Mouse (Mus musculus): Measurements from ENCODE around the gene Lrrfip2. TPM values are rescaled to one million over a fixed set of nuclear protein-coding genes. Genes with fewer than 3 reads are reported as not detected.

The Lrrfip2 gene
- total RNA-seq (2021) = 10 to 100 TPM; 35.5 to 38.7 TPM
- long read RNA-seq, partial matches to known transcripts = 2 of 29 reads
- long read RNA-seq, other reads (novel, unspliced or antisense) = 23 of 29 reads

DNA sequence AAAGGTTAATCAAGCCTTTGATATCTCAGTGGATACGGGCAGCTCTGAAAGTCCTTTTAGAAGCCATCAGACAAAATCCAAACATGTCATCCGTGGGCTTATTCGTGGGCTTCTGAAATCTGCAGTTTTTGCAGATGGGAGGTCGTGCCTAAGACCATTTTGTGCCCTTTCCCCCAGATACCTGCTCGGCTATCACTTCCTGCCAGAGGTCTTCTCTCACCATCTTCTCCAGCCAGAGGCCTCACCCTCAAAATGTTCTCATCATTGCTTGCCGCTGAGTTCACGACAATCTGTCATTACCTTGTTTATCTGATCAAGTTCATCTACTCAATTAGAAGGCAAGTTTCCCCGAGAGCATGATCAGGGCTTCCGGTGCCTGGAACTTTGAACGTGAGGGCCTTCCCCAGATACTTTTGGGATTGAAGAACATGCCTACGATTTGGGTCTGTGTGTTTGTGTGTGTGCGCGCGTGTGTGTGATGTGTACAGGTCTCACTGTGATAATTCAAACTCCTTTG, at the start of gene Lrrfip2:
TSS of gene Lrrfip2 (plus strand) at position 467 of the 517 bp plus-strand sequence.
- no peak for DNase-seq (ENCODE audit: low spot score in 2 of 2)

DNA sequence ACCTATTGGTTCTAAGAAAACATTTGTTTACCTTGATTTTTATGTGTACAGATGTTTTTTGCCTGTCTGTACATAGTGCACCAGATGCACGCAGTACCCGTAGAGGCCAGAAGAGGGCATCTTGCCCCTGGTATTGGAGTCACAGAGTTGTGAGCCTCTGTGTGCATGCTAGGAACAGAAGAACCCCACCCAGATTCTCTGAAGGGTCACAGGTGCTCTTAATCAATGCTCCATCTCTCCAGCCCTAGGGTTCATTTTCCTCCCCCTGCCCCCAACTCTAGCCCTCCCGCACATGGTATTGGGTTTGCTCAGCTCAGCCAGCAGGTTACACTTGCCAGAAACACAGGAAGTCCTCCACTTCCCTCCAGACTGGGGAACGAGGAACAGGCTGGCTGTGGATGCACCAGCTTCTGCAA, 46.8 kb upstream of the Lrrfip2 start:
- DNase-seq (ENCODE audit: low spot score in 2 of 2) = peak in 1 of 2 experiments; percentile 45

DNA sequence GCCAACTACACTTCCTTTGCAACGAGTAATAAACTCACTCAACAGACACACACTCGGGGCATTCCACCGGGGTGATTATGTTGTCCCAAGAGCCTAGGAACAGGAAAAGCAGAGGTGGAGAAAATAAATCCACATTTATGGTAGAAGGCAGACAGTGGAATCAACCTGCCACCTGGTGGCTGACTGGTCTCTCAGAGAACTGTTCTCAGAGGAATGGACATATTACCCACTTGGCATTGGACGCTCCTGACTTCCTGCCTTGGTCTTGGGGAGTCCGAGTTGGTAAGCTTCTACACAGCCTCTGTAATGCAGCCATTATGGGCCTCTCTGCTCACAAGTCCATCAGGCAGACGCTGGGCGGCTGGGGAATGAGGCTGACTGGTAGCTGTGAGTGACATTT, 45.2 kb upstream of the Lrrfip2 start:
- peak in 1 of 2 experiments; percentile 37 for DNase-seq (ENCODE audit: low spot score in 2 of 2)

DNA sequence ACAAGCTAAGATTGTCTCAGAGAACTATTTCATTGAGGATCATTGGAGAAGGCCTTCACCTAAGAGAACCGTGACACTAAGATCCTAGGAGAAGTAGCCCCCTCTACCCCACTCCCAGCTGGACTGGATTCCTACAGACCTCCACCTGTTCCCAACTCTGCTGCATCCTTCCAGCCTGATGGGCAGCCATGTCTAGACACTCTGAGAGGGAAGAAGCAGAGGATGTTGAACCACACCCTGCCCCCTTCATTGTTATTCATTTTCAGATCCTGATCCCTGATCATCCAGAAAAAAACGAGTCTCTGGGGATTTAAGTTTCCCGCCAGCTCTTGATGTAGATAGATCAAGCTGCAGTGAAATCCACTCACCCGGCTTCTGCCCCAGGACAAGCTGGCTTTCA, 44.4 kb upstream of the Lrrfip2 start:
- DNase-seq (ENCODE audit: low spot score in 2 of 2) = no peak

DNA sequence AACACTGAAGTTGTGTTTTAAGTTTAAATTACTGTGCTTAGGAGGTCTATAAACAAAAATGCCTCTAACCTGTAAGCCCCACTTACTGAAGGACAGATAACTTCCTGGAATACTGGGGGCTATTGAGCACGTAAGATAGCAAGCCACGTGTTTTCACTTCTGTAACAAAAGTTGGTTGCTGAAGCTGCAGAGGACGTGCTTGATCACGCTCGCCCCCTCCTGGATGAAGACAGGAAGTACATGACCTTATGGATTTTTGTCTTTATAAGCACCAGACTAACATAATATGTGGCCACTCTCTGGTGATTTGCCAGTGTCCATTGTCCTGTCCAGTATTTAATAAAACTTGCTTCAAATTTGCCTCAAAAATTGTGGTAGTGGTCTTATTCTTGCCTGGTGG, 39.6 kb upstream of the Lrrfip2 start:
- DNase-seq (ENCODE audit: low spot score in 2 of 2) = no peak

DNA sequence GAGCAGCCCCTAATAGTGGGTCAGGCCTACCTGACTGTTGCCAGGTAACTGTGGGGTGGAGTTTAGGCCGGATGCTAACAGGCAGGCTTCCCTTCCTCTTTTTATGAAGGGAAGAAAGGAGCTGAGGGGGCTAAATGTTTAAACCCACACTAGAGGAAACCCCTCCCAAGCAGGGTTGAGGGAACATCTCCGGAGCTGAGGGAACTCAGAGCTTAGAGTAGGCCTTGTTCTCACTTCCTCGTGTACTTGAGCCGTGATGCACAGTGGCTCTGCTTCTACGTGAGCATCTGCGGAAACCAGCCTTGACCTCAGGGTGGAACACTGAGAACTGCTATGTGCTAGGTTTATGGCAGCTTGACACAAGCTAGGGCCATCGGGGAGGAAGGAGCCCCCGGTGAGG, 36.6 kb upstream of the Lrrfip2 start:
- no peak for DNase-seq (ENCODE audit: low spot score in 2 of 2)

DNA sequence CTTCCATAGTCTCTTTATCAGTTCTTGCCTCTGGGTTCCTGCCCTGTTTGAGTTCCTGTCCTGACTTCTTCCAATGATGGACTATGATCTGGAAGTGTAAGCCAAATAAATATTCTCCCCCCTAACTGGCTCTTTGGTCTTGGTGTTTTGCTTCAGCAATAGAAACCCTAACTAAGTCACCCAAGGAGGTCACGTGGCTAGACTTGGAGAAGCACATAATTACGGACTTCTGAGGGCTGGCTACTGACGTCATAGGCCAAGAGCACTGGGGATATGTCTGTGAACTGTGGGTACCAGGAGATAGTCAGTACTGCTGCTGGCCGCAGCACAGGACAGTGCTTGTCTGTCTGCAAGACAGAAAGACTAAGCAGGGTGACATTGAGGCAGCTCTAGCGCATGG, 35.6 kb upstream of the Lrrfip2 start:
- DNase-seq (ENCODE audit: low spot score in 2 of 2) = no peak

DNA sequence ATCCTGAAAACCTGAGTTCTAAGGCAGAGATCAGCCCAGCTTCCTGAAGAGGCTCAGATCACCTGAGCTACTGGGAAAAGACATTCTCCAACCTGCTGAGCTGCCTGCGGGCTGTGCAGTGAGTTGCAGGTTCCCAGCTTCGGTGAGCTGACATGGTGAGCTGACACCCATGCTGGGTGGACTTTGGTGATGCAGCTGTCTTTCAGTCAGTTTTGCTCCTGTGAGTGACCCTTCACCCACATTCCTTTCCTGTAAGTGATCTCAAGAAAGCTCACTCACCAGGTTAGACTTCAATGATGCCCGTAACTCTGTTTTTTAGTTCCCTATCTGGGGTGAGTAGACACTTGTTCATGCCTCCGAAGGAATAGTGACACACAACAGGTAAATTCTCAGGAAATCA, 32.1 kb upstream of the Lrrfip2 start:
- no peak for DNase-seq (ENCODE audit: low spot score in 2 of 2)

DNA sequence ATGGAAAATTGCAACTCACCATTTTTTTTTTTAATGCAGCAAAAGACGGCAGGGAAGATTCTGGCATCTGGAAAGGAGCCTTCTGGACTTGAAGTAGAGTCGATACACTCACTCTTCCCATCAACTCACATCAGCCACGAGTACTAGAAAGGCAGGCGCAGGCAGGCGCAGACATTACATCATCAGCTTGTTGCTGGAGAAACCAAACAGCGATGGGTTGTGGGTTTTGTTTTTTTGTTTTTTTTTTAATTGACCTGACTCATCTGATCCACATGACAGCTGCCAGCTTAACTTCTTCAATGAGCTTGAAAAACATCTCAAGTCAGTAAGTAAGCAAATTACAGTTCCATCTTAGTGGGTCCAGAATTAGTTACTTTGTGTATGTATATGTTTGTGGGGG, 31.3 kb upstream of the Lrrfip2 start:
- DNase-seq (ENCODE audit: low spot score in 2 of 2) = peak in 1 of 2 experiments; percentile 19

DNA sequence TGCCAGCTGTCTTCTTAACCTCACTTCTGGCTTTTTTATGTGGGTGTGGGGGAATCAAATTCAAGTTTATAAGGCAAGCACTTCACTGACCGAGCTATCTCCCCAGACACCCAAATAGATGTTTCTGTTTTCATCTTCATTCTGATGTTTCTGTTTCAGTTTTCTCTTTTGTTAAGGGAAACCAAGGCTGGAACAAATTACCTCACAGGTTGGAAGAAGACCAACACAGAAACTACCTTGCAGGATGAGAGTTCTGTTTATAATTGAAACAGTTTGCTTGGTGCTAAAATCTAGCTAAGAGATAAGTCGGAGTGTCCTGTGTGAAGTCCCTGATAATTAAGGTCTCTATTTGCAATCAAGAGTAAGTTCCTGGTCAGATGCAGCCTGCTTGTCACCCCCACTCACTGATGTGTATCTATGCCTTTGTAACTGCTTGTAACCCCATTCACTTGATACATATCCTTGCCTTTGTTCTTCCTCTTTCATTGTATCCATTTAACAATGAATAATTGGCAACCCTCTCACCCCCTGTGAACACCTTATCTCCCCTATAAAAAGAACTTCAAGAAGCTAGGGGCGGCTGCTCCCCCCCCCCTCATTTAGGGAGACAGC, 30.3 kb upstream of the Lrrfip2 start:
- DNase-seq (ENCODE audit: low spot score in 2 of 2) = no peak

DNA sequence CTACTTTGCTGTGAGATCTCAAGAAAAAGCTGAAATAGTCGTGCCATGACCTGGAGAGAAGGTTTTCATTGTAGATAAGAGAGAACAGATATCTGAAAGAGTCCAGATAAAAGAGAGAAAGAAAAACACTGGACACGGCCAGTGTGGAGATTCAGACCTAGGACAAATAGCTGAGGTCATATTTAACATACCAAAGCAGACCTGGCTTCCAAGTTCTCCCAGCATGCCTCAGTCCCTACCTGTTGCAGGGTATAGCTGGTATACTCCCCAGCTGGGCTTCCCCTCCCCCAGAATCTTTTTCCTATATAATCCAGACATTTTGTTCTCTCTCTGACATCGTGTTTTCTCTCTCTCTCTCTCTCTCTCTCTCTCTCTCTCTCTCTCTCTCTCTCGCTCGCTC, 29.4 kb upstream of the Lrrfip2 start:
- DNase-seq (ENCODE audit: low spot score in 2 of 2) = no peak

DNA sequence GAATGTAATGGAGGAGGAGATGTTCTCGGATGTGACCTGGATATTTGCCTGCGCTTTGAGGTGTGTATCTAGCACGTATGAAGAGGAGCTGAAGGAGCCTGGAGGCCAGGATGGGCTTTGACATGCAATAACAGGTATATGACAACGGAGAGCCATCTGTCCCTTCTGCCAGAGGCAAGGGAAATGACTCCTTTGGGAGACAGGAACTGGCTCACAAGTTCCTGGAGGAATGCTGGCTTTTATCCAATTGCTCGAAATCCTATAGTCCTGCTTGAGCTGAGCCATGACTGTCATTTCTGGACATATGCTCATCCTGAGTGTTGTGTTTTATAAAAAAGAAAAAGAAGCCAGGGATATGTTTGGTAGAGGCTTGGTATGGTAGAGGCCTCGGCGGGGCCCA, 28.5 kb upstream of the Lrrfip2 start:
- DNase-seq (ENCODE audit: low spot score in 2 of 2) = no peak

DNA sequence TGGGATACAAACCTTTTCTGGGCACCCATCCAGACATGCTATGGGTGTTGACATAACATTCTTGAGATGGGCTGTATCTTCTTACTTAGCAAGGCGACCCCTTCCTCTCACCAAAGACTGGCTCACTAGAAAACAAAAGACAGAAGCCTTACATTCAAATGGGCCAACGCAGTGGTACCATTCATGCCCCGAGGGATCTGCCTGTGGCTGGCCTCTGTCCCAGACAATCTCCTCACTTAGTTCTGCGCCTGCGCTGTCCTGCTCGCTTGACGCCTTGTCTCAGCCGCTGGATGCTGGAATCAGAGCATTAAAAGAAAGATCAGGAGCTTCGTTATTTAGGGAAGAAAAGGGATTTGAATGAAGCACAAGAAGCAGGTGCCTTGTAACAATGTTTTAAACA, 24.7 kb upstream of the Lrrfip2 start:
- peak in 1 of 2 experiments; percentile 39 for DNase-seq (ENCODE audit: low spot score in 2 of 2)

DNA sequence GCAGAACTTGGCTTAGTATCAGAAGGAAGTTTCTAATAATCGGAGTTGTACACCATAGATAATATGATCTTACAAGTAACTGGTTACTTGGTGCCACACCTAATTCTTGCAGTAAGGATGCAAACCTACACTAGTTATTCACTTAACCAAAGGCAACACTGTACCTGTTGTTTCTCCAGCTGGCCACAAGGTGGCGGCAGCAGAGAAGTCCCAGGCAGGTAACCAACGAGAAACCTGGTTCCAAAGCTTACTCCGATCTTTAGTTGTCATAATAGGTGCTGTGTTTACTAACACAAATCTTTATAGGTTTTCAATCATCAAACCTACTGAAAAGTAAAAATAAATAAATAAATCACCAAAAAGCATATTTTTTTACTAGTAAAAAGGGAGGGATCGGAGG, 24.3 kb upstream of the Lrrfip2 start:
- peak in 1 of 2 experiments; percentile 80 for DNase-seq (ENCODE audit: low spot score in 2 of 2)

DNA sequence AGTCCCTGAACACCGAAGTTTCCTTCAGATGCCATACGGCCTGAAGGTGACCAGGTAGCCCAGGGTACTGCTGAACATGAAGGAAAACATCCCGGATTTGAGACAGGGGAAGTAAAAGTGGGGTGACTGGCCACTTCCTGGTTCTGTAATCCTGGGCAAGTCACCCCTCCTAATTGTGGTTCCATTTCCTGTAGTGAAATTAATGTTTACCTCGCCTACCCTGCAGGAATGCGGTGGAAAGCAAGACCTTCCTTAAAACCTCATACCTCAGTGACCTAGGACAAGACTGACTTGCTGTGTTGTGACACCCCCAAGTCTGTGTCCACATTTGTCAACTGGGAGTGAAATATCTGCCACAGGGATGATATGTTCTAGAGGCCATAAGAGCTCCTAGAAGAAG, 22.8 kb upstream of the Lrrfip2 start:
- DNase-seq (ENCODE audit: low spot score in 2 of 2) = no peak

DNA sequence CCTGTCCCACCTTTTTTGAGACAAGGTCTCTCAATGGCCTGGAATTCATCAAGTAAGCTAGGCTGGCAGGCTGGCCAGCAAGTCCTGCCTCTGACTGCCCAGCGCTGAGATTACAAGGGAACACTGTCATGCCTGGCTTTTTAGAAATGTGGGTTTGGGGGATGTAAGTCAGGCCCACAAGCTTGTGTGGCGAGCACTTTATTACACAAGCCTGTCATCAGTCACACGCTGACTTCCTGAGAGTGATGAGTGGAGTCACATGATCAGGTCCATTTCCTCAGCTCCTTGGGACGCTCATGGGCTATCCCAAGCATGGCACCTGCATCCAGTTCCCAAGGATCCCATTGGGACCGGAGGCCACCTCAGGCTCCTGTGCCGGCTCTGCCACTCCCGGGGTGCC, 21.7 kb upstream of the Lrrfip2 start:
- no peak for DNase-seq (ENCODE audit: low spot score in 2 of 2)

DNA sequence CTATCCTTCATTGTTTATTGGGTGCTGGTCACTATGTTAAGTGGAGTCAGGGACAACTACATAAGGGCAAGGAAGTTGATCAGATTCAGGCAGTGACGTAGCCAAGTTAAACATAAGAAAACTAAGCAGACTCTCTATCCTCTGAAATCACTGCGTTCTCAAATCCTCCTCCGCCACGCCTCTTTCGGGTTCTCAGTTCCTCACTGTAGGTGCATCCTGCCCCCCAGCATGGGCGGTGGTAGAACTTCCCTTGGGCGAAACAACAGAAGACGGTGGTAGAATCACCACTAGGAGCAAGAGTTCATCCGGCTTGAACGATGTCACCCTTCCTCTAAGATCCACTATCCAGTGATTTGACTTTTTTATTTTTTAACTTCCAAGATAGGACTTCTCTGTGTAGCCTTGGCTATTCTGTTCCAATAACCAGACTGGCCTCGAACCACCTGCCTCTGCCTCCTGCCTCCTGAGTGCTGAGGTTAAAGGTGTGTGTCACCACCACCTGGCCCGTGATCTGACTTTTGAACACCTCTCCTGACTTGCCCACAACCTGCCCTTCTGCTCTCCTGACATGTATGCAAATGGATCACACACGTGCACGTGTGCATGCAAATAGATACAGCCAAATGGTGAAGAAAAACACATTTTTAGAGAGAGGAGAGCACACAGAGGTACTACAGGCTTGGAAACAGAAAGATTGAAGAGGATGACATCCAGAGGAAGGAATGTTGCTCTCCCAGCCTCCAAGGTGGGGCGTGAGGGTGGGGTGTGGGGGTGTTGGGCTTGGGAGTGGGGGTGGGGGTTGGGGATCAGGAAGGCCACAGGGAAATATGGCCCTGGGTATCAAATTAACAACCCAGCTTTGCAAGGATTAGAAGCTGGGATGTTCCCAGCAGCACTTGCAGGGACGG, 20.7 kb upstream of the Lrrfip2 start:
- DNase-seq (ENCODE audit: low spot score in 2 of 2) = no peak

DNA sequence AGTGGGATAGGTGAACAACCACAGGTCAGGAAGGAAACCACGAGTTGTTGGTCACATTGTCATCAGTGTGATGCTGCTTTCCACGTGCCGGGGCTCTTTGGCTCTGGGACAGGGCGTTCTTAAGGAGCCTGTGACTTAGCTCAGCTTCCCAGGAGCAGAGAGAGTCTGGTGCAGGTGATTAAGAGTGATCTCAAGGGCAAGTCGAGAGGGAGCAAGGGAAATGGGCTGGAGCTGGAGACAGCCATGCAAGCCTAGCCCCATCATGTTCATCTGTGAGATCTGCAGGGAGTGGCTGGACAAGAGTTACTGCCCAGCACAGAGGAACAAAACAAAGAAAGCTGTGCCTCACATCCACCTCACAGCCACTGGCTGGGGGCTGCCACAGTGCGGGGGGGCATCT, 19.8 kb upstream of the Lrrfip2 start:
- no peak for DNase-seq (ENCODE audit: low spot score in 2 of 2)

DNA sequence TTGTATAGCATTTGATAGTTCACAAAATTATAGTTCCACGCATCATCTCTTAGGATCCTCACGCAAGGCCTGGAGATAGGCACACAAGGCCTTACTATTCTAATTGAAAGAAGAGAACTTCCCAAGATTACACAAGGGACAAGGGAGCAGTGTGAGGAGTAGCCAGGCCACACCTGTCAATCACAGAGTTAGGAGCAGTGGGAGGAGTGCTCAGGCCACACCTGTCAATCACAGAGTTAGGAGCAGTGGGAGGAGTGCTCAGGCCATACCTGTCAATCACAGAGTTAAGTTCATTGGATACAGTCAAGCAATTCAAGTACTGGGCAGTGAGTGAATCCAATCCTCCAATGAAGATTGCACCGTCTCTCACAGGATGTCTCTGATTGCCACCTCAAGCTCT, 17.0 kb upstream of the Lrrfip2 start:
- DNase-seq (ENCODE audit: low spot score in 2 of 2) = no peak

DNA sequence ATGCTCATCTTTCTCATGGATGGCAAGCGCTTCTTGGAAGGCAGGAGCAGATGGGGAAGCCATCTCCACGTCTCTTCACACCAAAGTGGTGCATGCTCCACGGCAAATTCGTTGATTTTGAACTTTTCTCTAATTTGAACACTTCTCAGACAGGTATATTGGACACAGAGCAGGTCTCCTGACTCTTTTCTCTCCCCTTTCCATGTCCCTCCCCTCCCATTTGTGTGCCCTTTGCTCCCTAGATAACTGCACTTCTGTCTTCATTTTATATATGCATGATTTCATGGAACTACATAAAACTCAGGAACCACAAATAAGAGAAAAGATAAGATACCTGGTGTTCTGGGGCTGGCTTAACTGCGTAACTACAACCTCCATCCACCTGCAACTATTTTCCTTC, 14.1 kb upstream of the Lrrfip2 start:
- DNase-seq (ENCODE audit: low spot score in 2 of 2) = no peak

DNA sequence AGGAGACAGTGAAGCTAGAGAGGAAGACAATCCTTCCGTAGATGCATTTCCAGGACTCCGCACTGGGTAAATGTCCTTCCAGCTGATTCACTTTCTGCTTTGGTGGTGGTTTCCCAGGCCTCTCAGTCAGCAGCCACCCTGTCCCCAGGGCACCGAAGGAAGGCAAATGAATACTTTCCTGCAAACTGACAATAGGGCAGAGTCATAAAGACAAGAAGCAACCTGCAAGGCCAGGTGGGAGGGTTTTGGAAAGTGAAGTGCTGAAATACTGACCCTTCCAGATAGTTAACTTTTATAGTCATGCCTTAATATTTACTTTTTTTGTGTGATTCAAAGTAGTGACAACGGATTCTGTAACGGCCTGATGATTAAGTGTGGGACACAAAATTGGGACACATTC, 13.5 kb upstream of the Lrrfip2 start:
- DNase-seq (ENCODE audit: low spot score in 2 of 2) = no peak

DNA sequence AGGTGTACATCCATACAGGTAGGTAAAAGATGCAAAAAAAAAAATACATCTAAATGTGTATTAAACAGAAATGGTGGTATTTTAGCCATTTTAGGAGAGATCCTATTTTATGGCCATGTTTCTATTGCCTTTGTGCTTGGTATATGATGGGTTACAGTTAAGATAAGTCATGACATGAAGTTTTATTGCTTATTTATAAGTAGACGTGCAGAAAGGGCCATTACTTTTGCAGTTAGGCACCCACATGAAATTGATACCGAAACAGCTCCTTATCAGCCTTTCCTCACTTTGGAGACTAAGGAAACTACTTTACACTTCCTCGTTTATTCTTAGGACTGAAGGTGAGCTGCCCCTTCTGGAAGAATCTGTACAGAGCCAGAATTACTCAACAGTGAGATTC, 9.5 kb upstream of the Lrrfip2 start:
- DNase-seq (ENCODE audit: low spot score in 2 of 2) = no peak

All from layer of hippocampus, adult 18-20 months (tissue).